Mouse (Mus musculus): Measurements from ENCODE around the gene Pde4d.
A peak's percentile ranks its signal among the peaks of the same experiment; 100 is the strongest.

Gene Pde4d

DNA sequence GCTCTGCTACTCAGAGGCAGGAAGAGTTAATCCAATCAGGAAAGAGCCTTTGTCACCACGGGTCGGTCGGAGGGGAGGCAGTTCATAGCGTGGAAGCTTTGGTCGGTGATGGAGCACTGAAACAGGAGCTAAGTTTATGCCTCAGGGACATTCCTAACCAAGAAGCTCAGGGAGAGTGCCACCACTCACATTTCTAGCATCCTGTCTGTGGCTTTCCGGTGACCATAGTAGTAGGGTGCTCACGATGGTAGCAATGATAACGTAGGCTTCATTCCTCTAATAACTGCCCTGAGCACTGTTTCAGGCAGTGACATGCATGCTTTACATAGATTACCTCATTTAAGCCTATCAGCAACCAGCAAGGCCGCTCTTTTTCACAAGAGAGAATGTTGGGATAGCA, 755.8 kb downstream of the Pde4d start:
- DNase-seq: no peak

DNA sequence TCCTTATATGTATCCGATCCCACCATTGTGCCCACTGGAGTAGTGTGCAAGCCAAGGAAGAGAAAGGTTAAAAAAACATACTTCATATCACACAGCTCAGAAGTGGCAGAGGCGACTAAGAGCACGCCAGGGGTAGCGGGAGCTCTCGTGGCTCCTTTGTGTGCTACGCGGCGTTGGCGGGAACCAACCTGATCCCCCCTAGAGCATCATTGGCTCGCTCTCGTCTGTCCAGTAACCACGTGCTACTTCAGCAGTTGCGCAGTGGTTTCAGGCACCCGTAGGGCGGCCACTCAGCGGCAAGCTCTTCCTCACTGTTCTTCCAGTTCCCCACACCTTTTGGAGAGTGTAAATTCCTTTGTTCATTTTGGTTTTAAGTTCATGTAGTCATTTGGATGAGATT, 758.9 kb downstream of the Pde4d start:
- DNase-seq: no peak

DNA sequence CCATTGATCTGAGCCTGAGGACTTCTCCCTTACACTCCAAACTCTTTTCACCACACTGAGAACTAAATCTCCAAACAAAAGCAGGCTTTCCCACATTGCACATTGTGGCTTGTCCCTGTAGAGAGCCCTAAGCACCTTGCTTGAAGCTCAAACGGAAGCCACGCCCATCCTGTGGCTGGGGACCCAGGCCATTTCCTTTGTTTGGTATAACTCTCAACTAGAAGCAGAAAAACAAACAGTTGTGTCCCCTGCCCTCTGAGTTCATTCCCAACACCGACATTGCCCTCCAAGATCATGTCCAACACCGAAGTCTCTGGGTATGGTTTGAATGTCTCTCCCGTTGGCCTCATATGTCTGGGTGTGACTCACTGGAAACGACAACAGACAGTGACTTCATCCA, 759.7 kb downstream of the Pde4d start:
- DNase-seq: no peak

DNA sequence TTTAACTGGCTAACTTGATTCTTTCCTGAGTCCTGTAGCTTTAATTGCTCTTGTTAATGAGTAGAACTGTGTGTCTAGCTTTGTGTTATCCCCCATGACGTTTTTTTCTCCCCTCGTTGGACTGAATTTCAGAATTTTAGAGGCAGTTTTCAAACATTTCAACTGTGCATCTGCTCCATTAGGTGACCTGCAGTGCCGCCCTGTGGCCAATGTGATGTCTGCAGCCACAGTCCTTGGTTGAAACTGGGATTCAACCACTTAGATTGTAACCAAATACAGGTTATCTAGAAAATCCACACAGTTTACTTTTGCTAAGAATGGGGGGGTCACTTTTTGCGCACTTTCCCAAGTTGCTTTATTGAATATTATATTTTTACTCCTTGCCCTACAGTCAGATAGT, 760.7 kb downstream of the Pde4d start:
- DNase-seq: peak; percentile 30 to 78

DNA sequence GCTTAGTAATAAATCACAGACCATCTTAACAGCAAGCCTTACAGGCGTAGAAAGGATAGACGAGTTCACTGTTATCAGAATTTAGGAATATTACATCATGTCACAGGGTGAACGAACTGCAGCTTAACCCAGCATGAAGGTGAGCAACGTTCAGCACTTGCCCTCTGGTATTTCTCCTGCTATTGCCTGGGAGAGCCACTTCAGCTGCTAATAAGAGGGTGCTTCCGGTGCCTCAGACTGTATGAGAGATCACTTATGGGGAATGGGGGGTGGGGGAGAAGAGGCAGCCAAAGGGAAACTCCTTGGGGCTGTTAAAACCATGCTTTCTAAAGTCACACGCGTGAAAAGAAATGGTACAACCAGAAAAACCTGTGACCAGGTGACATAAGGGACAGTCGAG, 761.7 kb downstream of the Pde4d start:
- no peak for DNase-seq

DNA sequence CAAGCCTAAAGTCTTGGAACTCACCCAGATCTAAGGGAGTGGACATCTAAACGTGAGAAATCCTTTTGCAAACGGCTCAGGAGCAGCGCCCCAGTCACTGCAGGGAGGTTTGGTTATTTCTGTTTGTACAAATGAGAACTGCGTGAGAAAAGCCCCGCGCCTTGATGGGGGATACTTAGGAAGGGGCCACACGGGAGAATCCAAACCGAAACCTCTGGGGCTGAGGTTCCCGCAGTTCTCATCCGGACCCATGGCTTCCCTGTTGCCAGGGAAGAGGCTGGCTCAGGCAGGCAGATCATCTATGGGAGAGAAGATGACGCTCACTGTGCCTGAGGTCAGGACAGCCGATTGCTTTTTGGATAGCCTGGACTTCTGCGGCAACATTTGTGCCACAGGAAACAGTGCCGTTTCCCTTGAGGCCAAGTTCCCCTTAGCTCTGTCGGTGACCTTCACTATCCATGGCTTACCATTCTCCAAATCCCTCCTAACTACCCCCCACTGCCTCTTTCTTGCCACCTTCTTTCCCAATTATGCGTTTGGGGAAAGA, 762.3 kb downstream of the Pde4d start:
- no peak for DNase-seq

DNA sequence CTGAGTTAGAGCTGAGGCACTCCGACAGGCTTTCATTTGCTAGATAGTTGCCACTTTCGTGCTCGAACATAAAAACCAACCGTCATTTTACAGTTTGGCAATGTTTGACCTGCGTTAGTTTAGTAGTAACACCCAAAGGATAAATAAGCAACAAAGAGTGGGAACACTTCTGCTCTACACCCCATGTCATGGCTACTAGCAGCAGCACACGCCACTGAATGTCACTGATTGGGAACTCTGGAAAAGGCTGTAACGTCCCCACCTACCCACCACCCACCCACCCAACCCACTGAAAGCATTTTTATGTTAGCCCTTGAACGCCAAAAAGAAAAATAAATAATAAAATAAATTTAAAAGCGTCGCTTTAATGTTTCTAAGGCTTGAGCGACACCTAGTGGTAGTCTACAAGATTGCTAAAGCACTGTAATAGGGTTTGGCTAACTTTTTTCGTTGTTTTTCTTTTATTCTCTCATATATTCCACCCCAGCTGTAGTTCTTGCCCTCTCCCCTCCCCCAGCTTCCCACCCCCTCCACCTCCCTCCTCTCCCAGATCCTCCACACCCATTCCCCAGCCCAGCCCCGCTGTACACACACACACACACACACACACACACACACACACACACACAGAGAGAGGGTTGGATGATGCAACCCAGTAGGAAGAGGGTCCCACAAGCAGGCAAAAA, 763.2 kb downstream of the Pde4d start:
- DNase-seq: no peak

DNA sequence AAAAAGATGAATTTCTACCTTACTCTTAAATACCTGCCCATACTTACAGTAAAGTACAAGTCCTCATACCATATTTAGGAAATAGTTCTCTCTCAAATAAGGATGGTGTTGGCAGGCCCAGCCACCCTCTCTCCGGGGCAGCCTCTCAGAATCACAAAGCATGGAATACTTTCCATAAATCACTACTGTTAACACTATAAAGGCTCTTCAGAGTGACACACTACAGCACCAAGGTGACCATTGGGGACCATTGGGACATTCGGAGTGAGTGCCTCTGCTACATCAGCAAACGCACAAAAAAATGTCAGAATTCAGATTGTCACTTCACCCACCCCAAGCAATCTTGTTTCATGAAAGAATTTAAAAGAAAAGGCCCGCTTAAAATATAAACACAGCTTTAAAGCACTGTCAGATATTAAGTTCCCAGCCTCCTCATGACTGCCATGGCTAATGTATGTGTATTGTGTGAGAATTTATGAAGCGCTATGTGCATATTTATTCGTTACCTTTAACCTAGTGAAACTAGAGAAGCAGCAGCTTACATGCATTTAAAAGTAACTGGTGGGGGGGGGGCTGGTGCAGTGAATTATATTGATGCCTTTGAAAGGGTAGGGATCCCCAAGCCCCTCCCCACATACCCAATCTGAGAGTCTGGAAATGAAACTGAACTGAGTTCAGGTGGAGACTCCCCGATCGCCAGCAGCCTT, 769.4 kb downstream of the Pde4d start:
- no peak for DNase-seq

DNA sequence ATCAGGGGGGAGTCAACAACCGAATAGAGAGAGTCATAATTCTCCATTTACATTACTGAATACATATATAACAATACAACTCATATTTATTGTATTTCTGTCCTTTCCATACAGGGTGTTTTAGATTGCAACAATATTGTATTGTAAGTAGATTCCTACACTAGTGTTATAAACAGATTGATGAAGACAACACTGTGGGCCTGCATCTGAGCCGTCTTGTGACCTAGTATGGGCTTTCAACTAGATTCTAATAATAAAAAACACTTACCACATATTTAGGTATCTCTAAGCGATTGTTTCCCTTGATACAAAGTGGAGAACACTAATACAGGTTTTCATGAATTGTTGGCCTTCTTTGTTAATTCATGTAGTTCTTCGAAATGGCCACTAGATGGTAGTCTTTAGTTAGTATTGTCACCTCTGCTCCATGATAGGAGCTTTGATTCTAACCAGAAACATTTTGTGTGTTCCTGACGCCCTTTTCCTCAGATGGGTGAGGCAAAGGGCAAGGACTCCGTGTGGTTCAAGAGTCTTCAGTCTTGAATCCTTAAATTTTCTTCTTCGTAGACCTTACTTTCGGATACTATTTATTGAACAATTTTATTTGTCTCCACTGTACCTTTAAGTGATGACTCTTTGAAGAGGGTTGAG, 779.3 kb downstream of the Pde4d start:
- DNase-seq: peak in 1 of 2 experiments; percentile 32

DNA sequence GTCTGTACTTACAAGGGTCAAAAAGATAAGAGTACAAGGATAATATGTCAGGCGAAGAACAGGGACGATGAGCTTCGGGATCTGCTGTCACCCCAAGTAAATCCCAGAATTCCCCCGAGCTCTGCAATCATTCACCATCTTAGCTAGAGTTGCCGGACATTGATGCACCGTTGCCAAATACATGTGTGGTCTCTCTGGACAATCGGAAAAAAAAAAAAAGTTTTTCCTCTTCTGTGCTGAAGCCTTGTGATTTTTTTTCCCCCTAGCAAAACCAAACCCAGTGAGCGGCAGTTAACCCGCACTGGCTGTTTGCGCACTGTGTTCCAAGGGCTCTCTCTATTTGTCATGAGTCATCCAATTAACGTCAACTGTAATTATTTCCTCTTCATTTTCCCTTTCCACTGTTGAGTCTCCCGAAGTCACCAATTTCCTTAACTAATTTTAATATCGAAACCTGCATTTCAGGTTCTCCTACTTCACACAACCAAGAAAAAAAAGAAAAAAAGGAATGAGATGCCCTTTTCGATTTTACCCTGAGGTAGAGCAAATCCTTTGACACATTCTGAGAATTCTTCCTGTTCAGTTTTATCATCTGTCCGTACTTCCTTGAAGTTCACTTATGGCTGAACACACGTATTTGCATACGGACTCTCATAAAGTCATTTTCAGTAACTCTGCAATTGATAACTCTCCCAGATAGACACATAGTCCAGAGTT, 780.0 kb downstream of the Pde4d start:
- DNase-seq: no peak

DNA sequence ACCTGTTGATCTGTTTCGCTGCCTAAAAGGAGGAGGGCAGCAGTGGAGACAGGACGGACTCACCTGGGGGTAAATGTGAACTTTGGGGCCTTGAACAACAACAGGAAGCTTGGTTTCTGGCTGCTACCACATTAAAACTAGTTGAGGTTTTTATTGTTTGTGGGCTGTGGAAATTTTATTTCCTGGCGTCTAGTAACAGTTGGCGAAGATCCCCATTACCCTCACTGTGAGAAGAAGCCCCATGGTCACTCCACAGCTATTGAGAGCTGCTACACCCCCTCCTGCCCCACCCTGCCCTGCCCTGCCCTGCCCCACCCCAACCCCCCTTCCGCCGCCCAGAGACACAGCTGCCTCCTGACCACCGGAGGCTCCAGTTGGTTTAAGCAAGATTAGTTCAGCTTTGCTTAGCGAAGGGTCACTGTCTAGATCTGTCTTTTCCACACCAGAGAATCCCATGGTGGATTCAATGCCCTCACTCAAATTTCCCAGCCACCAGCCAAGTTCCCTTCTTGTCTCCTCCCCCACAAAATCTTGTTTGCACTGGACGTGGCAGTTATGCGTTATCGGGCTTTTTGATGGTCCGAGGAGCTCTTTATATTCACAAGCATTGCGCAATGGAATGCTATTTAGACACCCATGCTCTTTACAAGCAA, 780.7 kb downstream of the Pde4d start:
- no peak for DNase-seq

DNA sequence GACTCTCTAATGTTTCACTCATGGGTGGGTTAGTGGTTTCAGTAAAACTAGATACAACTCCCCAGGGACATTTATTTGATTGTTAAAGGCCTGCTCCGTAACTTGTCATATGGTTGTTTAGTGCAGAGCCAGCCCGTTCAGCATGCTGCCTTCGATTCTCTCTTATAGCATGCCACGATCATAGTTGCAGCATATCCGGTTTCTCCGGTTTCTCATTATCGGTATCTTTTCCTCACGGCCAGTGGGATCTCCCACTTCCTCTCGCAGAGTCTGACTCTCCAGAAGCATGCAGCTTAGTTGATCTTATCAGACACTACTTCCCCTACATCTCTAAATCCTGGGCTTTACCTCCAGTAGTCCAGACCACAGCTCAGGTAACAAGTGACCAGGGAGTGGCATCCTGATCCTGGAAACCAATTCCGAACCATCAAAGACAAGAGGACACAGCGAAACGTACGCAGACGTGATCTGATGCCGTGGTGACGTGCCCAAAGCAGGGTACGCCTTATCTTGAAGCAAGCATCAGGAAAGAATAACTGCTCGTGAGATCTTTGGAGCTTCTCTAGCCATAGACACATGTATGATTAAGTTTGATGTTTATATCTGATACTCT, 782.2 kb downstream of the Pde4d start:
- no peak for DNase-seq

DNA sequence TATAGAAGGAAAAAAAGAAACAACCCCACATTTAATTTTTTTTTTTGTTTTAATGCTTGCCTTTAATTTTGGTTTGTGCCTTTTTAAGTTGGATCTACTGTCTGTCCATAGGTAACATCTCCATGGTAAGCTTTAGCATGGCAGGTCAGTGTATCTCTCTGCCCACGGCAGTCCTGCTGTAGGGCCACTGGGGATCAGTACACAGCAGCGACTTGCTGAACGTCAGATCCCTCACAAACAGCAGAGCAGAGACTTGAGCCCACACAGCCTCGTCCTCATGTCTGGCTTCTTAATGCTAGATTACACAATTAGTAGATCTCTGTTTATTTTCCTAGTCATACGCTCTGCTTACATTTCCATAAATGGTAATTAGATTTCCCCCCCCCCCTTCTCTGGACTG, 782.8 kb downstream of the Pde4d start:
- no peak for DNase-seq

DNA sequence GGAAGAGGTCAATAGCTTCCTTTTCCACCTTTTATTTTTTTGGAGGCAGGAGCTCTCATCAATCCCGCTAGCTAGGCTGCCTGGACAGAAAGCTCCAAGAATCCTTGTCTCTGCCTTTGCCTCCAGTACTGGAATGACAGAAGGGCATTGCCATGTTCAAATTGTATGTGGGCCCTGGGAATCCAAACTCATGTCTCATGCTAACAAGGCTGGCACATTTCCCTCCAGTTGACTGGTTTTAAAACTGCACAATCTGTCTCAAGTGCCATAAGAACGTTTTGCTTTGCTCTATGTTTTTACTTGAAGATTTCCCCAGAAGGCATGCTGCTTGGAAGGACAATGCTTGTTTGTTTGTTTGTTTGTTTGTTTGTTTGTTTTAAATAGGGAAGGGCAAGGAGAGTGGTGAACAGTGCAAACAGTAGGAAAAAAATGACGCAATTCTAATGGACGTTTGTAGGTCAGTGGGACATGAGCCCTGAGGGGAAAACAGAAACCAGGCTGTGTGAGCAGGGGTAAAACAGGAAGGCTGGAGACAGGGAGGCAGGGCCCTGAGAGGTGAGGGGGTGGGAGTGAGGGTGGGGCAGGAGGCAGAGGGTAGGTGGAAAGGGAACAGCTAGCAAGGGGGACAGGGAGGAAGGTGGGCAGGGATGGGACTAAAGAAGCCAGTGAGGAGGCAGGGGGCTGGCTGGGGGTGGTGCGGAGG, 784.3 kb downstream of the Pde4d start:
- DNase-seq: no peak

DNA sequence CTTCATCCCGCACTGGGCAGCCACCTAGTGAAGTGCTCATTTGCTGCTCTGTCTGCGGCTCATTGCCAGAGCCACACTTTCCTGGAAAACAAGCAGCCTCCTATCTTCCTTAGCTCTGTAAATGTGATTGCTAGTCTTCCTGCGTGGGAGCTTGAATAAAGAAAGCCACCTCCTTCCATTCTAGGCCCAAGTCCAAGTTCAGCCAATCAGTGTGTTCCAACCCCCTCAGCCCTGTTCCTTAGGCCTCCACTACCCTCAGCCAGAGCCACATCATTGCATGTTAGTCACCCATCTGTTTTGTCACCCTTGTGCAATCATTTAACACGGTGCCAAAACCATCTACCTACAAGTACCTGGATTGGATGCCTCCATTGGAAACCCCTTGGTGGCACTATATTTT, 786.3 kb downstream of the Pde4d start:
- no peak for DNase-seq

DNA sequence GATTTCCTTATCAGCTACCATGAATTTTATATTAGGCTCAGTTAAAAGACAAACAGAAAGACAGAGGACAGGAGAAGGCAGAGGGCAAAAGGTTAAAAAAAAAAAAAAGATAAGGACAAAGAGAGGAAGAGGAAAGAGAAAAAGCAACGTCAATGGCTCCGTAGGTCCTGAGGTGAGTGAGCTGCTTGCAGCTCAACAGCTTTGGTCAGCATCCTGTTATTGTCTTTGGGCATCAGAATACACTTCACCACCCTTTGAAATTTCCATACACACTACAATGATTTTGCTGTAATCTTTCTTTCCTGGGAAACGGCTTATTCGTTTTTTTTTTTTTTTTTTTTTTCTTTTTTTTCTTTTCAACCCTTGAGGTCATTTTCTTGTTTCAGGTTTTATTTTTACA, 788.9 kb downstream of the Pde4d start:
- DNase-seq: no peak

DNA sequence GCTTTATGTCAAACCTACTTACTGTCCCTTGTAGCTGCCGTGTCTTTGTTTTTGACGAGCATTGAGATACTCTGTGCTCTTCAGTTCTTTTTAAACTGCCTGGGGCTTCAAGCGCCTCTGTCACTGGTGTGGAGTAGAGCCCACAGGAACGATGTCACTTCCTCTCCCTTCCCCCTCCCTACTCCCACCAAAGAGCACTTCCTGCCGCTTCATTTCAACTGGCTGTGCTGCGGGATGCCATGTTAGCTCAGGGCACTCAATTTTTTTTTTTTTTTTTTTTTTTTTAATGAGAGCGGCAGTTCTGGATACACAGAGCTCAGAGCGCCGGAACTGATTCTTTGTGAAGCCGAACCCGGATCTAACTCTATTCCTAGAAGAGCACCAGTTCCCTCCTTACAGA, 789.5 kb downstream of the Pde4d start:
- DNase-seq: peak; percentile 37 to 45

DNA sequence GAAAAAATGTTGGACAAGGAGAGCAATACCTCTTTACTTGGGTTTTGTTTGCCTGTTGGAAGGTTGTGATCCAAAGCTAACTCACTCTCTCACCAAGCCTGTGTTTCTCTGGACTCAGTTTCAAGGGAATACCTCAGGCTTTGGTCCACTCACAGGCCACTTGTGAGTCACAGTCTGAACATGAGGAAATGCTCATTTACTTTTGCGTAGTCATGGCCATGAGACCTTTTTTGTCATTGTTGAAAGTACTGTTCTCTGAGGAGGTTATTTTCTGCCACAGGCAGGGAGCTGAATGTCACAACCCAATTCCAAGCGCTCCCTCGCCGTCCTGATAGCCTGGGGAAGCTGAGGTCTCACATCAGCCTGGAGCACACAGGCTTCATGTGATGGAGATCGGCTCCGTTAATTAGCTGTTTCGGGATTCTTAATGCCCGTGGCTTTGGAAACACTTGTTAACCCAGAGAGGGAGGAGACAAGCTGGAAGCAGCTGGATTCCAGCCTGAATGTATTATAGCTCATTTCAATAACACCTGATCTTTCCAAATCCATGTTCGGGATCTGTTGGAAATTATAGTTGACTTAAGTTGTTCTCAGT, 792.8 kb downstream of the Pde4d start:
- DNase-seq: no peak

DNA sequence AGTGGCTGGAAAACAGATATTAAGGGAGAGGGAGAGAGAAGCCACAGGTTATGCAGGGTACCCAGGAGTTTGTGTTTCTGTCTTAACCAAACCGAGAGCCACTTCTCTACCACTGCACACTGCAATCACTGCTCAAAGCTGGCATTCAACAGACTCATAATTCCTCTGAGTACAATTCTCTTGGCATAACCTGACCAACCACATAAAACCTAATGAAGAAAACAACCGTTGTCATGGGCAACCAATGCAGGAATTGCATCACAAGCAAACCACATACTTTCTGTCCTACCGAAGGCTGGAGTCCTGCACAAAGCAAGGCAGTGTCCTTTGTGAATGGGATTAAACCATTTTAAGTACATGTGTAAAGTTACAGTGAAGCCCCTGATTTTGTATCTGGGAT, 793.4 kb downstream of the Pde4d start:
- DNase-seq: no peak

DNA sequence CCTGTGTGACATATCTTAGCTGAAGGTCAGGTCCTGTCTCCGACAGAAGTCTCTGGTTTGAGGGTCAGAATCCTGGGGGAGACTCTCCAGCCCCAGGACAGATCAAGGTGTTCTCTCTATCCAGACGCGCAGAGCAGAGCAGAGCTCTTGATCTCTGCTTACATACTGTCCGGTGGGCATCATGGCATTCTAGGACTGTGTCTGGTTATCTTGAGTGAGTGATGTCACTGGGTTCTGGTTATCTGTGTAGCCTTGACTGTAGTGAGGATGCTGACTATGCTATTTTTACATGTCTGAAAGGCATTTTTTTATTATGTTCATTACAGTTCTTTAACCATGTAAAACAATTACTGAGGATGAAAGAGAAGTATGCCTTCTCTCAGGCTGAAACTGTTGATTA, 797.3 kb downstream of the Pde4d start:
- no peak for DNase-seq

DNA sequence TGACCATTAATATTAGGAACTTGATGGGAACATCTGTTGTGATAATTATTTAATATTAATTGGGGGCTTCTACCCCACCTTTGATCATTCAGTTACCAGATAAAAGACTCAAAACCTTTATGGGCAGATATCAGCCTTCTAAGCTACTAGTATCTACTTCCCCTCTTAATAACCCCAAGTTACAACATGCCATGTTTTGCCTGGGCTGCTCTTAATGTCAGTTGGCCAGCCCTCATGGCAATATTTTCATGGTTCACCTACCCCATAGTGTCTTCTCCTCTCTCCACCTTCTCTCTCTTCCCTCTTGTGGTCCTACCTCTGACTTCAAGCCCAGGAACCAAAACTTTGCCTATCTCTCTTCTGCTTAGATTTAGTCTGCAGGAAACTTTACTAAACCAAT, 799.6 kb downstream of the Pde4d start:
- DNase-seq: no peak

All from kidney, adult 8-10 months (tissue).